Mouse (Mus musculus): ENCODE measurements around the gene Spop. TPM values are rescaled to one million over a fixed set of nuclear protein-coding genes. Genes with fewer than 3 reads are reported as not detected.
A peak's percentile ranks its signal among the peaks of the same experiment; 100 is the strongest.
"Not testable (repeated sequence)": the region's sequence is repeated elsewhere in the genome, so short reads cannot be mapped to it uniquely, and the experiment has no call there.

The Spop gene
- polyA plus RNA-seq, 1 experiment, result 38.5 TPM

- DNase-seq (ENCODE audit: low read depth), result no peak
These were observed 22.7 kb upstream of the Spop start for GRCm38 (mm10) chr11:95391201-95391600.

DNA sequence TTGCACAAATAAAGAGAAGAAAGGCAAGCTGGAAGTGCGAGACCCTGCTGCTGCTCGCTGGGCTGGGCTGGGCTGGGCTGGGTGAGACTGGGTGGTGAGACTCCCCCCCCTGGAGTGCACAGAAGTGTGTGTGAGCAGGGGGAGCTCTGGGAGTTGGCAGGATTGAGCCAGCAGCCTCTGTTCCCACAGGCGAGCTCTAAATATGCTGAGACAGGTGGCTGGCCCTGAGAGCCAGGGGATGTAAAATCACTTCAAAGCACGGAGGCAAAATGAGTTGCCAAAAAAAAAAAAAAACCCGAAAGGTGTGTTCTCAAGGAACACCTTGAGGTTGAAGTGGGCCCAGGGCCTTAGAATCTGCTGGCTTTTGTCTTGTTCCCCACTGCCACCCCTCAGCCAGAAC, 22.1 kb upstream of the Spop start:
- peak; percentile 73 for DNase-seq (ENCODE audit: low read depth)

DNA sequence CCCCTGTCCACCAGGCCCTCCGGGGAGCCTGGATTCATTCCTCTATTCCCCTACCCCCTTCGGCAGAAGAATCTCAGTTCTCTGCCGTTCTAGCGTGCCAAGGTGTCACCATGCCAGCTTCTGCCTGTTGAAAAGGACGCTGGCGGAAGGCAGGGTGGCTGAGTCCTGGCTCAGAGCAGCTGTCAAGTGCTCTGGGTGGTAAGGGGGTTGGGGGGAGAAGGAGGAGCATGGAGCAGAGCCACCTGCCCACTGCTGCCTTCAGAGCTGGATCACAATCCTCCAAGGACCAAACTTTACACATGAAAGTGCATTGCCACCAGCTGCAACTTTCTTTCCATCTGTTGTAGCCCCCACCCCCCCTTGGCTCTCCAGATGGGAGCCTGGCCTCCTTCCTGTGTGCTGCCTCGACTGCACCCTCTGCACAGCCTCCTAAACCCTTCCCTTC, 21.6 kb upstream of the Spop start:
- peak; percentile 80 for DNase-seq (ENCODE audit: low read depth)

DNA sequence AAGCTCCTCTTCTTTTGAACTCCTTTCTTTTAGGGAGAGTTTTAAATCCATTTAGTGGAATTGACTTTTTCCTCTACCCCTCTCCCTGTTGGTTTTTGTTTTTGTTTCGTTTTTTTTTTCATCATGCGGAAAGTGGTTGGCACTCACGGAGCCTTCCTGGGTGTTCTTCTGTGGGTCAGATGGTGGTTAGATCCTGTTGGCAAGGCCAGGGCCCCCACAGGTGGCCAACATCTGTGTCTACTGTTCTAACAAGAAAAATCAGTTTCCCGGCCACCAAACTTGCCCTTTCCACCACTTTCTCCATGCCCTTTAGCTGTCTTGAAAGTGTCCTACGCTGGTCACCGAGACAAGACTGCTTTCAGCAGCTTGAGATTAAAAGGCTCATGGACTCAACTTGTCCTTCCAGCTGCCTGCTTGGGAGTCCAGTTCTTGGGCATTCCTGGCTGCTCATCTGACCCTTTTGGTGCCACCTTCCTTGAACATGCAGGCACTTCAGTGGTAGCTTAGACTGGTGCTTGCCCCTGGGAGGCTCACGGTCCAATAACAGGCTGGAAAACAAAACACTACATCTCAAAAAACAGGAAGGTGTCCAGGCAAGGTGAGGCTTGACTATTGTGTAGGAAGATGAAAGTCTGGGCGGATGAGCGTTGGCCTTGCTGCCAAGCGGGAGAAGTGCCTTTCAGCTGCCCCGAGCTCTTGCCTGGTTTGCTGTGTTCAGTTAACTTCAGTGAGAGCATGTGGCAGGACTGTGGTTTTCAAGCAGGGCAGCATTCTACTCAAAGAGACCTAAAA, 21.0 kb upstream of the Spop start:
- peak; percentile 82 for DNase-seq (ENCODE audit: low read depth)

GRCm38 (mm10) chr11:95393500-95393816, 20.4 kb upstream of the Spop start:
- peak; percentile 94 for DNase-seq (ENCODE audit: low read depth)

DNA sequence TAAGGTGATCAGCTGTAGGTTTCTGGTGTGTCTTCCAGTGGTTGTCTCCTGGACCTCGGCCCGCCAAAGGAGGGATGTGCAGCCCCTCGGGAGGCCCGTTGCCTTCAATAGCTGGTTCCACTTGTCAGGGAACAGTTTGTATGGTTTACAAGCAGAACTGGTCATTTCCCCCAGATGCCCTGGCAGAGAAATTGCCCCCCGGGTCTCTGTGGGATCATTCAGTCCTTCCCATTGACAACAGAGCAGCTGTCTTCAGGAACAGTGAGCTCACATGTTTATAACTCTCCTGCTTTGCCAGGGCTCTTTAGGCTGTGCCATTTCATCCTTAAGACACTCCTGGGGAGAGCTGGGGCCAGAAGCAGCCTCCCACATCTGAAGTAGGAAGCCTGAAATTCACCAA, 19.8 kb upstream of the Spop start:
- DNase-seq (ENCODE audit: low read depth), result no peak

DNA sequence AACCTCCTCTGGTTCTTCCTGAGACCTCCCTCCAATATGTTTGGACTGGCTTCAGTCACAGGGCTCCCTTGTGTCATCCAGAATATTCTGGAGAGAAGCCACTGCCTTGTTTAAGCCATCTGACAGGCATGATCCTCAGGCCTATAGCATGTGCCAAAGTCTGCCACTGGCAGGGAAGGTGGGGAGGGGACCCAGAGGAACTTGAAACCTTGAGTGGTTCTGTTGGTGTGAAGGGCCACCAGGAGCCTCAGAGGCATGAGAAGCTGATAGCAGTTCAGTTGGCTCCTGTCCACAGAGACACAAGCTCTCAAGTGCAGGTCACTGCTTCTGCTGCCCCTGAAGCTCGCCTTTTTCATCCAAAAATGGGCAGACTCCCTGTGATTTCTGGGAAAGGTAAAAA, 17.3 kb upstream of the Spop start:
- peak; percentile 83 for DNase-seq (ENCODE audit: low read depth)

- DNase-seq (ENCODE audit: low read depth), result no peak
These were observed 15.7 kb upstream of the Spop start for GRCm38 (mm10) chr11:95397843-95398835.

GRCm38 (mm10) chr11:95399520-95400020, 14.3 kb upstream of the Spop start:
- DNase-seq (ENCODE audit: low read depth), result no peak

DNA sequence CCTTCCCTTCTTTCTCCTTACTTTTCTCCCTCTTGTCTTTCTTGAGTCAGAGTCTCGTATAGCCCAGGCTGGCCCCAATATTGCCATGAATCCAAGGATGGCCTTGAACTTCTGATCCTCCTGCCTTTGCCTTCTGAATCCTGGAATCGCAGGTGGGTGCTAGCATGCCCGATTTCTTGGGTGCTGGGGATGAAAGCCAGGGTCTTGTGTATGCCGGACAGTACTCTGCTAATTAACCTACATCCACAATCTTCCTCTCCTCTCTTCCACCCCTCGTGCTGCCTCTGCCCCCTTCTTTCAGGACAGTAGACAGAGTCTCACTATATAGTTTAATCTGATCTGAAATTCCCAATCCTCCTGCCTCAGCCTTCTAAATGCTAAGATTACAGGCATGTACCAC, 12.3 kb upstream of the Spop start:
- DNase-seq (ENCODE audit: low read depth), result no peak

DNA sequence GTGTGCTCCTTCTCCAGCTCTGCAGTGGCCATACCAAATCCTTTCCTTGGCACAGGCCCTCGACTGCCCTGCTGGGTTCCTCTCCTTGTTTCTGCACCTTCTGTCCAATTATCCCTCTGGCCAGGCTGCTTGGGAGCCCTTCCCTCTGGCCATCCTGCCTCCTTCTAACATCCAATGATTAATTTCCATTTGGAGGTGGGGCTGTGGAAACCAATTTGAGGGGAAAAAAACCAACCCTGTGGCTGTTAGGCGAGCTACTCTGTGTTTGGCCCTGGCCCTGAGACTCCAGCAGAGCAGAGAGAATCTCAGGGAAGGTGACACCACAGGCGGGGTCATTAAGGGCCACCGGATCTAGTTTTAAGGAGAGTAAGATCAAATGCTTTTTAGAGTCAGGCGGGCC, 11.7 kb upstream of the Spop start:
- no peak for DNase-seq (ENCODE audit: low read depth)

DNA sequence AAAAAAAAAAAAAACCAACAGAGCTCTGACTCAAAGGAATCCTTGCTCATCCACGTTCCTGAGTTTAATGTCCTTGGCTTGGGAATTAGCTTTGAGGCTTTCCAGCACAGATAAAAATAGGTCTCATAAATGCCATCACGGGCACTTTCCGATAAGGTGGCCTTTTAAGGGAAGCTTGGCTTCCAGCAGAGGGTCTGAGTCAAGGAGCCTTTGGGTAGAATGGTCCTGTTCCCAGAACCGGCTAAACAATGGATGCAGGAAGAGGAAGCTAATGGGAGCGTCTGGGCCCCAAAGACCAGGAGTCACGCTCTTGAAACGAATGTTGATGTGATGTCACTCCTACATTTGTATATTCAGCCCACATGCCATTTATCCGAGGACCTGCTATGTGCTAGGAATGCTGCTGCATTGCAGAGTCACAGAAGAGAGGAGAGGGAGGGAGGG, 11.2 kb upstream of the Spop start:
- DNase-seq (ENCODE audit: low read depth), result peak; percentile 75

DNA sequence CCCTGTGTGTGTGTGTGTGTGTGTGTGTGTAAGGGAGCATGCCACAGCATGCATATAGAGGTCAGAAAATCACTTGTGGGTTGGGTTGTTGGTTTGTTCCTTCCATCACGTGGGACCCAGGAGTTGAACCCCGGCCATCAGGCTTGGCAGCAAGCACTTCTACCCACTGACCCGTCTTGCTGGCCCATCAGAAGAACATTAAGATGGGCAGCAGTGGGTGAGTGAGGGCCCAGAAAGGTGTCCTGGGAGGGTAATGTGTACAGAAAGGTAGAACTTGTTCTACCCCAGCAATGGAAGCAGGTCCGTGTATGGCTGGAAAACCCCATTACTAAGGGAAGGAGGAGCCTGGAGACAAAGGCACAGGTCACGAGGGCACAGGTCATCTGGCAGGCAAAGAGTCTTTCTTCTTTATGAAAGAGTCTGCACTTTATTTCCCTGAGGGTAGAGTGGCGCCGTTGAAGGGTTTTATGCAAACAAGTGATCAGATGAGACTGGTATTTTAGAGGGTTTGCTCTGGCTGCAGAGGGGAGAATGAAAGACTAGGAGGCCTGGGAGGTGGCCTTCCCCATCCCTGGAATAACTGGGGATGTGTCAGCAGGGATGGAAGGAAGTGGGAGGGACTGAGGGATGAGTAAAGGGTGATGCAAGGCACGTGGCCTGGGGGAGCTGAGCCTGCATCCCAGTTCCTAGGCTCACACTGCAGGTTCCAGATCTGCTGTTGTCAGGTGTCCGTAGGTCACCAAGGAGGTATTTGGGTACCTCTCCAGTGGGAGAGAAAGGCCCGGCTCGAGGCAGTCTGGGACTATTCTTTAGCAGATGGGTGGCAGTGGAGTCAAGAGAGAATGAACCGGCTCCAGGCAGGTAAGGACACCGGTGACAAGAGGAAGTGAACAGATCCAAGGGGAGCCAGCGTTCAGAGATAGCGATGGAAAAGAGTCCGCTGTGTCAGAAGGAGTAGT, 10.2 kb upstream of the Spop start:
- DNase-seq (ENCODE audit: low read depth), result no peak

DNA sequence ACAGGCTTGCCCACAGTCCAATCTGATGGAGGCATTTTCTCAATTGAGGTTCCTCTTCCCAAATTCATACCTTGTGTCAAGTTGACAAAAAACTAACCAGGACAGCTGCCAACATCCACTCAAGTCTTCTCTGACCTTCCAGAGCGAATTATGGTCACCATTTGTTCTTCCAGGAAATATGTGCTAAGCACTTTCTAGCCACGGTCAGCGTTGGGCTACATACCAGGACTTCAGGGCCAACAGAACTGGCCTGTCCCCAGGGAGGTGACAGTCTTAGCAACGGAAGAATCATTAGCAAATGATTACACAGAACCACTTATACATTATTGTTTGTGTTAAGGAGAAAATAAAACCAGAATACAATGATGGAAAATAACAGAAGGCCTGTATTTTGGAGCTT, 8.1 kb upstream of the Spop start:
- DNase-seq (ENCODE audit: low read depth), result no peak

GRCm38 (mm10) chr11:95406398-95406797, 7.5 kb upstream of the Spop start:
- DNase-seq (ENCODE audit: low read depth), result not testable (repeated sequence)

DNA sequence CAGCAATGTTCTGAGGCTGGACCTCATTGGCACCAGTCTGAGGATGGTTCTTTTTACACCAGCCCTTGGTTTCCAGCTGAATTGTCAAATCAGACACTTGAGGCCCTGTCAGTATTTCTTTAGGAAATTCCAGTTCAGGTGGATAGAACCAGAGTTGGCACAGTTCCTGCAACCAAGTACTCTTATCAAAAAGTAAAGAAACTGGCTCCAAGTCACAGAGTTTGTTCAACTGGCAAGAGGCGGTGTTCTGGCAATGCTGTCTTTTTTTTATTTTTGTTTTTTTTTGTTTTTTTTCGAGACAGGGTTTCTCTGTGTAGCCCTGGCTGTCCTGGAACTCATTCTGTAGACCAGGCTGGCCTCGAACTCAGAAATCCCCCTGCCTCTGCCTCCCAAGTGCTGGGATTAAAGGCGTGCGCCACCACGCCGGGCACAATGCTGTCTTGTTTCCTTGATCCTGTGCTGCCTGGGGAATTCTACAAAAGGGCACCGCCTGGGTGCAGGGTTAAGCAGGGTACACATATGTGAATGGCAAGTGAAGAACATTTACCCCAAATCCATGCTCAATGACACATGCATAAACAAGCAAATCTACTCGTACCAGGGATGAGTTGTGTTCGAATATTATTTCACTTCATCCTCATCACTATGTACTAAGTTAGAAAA, 4.3 kb upstream of the Spop start:
- no peak for DNase-seq (ENCODE audit: low read depth)

DNA sequence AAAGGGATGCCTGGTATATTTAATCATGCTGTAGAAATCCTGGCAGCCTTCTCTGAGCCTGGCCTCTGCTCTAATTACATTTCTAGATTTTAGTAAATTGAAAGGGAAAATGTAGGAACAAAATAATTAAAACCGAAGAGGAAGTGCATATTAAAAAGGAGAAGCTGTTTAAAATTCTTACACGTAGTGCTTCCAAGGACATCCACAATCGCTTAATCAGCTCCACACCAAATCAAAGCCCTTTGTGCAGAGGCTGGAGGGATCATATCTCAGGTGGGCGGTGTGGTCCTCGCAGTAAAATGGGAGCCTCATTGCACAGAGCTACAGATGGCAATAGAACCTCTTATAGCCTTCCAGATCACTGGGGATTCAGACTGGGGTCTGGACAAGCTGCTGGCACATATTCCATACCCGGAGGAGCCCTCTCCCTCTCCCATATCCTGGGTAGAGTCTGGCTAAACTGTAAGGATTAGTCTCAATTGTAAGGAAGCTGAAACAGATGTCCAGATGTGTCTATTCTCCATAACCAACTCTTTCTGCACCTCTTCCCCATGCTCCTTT, 2.3 kb upstream of the Spop start:
- DNase-seq (ENCODE audit: low read depth), result no peak

- peak; percentile 92 for DNase-seq (ENCODE audit: low read depth)
These were observed 1.3 kb upstream of the Spop start for GRCm38 (mm10) chr11:95412615-95413014.

DNA sequence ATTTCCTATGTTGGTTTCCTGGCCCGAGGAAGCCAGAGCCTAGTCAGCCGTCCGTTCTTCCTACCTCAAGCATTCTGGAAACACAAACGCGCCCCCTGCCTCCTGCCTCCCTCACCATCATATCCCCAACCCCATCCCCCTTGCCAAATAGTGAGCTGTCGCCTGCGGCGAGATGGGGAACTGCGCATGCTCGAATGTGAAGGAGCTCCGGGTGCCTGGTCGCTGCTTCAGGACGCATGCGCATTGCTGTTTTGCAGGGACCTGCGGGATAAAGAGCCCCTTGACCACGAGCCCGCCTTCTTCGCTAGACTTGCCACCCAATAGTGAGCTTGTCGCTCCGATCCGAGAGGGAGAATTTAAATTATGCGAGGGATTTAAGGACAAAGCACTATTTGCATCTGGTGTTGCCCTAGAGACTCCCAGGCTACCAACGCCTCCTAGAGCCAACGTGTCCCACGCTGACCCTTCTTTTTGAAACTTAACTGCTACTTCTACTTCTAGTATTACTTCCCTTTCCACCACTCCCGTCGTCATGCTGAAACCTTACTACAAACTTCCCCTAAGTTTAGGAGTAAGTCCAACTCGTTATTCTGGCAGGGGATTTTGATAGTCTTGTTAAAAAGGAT, 769 bp downstream of the Spop start:
- no peak for DNase-seq (ENCODE audit: low read depth)

DNA sequence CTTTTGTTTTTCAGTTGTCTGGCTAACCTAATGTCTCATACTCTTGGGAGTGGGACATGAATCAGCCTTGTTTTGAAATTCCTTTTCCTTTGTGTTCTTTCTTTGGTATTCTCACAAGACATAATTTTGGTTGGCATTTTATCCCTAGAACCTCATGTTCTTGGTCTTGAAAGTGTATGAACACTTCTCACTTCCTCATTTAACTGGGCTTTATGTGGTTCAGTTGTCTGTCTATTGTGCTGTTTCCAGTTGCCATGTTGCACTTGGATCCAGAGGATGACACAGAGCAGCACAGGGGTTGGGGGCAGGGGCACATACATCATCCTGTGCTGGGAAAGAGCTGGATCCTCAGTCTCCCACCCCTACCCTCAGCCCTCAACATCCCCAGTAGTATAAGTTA, 2.1 kb downstream of the Spop start:
- no peak for DNase-seq (ENCODE audit: low read depth)
